Mouse (Mus musculus): ENCODE data around the gene Vps41.

Gene Vps41

GRCm38 (mm10) chr13:18892910-18893309, 175.8 kb downstream of the Vps41 start:
- DNase-seq, result no peak

GRCm38 (mm10) chr13:18896789-18897188, 179.7 kb downstream of the Vps41 start:
- no peak for DNase-seq

GRCm38 (mm10) chr13:18903623-18904022, 186.5 kb downstream of the Vps41 start:
- DNase-seq, result no peak

GRCm38 (mm10) chr13:18914774-18915173, 197.7 kb downstream of the Vps41 start:
- DNase-seq, result no peak
